Mouse (Mus musculus) MEL (cell line): ENCODE measurements around the gene Sipa1l1. TPM values are rescaled to one million over a fixed set of nuclear protein-coding genes. Genes with fewer than 3 reads are reported as not detected.

ENCODE experiments used
- DNase-seq: peaks from one replicate; pipeline ENCODE4 v3.0.0; 2011; ENCODE audit warnings: low read depth, low spot score
- H3K27ac ChIP-seq: 2 replicates; pipeline ENCODE4 v1.5.1; 2012; ENCODE audit warnings: low read depth, mild to moderate bottlenecking, control low read depth, low read length, moderate library complexity; ENCODE audit not compliant: control insufficient read depth
- H3K27me3 ChIP-seq, 2 experiments: fragments of 150-350 bp in 1 of 2; sonication (generic) in 1 of 2; 2 replicates each; pipeline ENCODE4 v1.6.1; 2012; ENCODE audit warnings: low read length in 2 of 2, mild to moderate bottlenecking in 2 of 2, improper control_type of control experiment in 1 of 2, moderate library complexity in 1 of 2; ENCODE audit not compliant: insufficient read depth in 2 of 2, control insufficient read depth in 1 of 2
- H3K36me3 ChIP-seq, 2 experiments: 2 replicates each; pipeline ENCODE4 v1.6.1; 2012 to 2014; ENCODE audit warnings: low read length in 2 of 2, improper control_type of control experiment in 1 of 2, inconsistent platforms in 1 of 2, mild to moderate bottlenecking in 1 of 2; ENCODE audit not compliant: insufficient read depth in 2 of 2, control insufficient read depth in 1 of 2
- H3K4me1 ChIP-seq, 2 experiments: fragments of 150-350 bp in 1 of 2; sonication (generic) in 1 of 2; 2 replicates each; pipeline ENCODE4 v1.6.1; 2012; ENCODE audit warnings: low read length in 2 of 2, improper control_type of control experiment in 1 of 2, mild to moderate bottlenecking in 1 of 2; ENCODE audit not compliant: insufficient read depth in 2 of 2, control insufficient read depth in 1 of 2
- H3K4me3 ChIP-seq, 2 experiments: fragments of 150-350 bp in 1 of 2; sonication (generic) in 1 of 2; 2 replicates each; pipeline ENCODE4 v1.5.1; 2012; ENCODE audit warnings: low read depth in 2 of 2, low read length in 2 of 2, mild to moderate bottlenecking in 2 of 2, moderate library complexity in 2 of 2, control low read depth in 1 of 2, improper control_type of control experiment in 1 of 2; ENCODE audit not compliant: control insufficient read depth in 1 of 2, insufficient read depth in 1 of 2
- H3K79me2 ChIP-seq: 2 replicates; pipeline ENCODE4 v1.6.1; 2012; ENCODE audit warnings: mild to moderate bottlenecking, low read length, moderate library complexity; ENCODE audit not compliant: control insufficient read depth, poor library complexity, insufficient read depth
- H3K9ac ChIP-seq: 2 replicates; pipeline ENCODE4 v1.6.1; 2012; ENCODE audit warnings: low read depth, mild to moderate bottlenecking, control low read depth, low read length, moderate library complexity; ENCODE audit not compliant: control insufficient read depth, poor library complexity, severe bottlenecking
- H3K9me3 ChIP-seq: fragments of 150-350 bp; sonication (generic); replicated peaks from 2 replicates; pipeline ENCODE4 v1.6.1; 2012; ENCODE audit warnings: mild to moderate bottlenecking, low read length, improper control_type of control experiment, moderate library complexity; ENCODE audit not compliant: insufficient read depth
- CHD1 ChIP-seq: IDR thresholded peaks from 2 replicates; pipeline ENCODE4 v1.6.1; 2012; ENCODE audit warnings: low read depth, mild to moderate bottlenecking, inconsistent platforms, low read length, improper control_type of control experiment
- CHD2 ChIP-seq: IDR thresholded peaks from 2 replicates; pipeline ENCODE4 v1.6.1; 2011; ENCODE audit warnings: low read length, improper control_type of control experiment
- CTCF ChIP-seq, 3 experiments: IDR thresholded peaks in 2 of 3; conservative IDR thresholded peaks in 1 of 3; 2 replicates each; pipeline ENCODE4 v1.5.1; 2011 to 2012; ENCODE audit warnings: low read length in 3 of 3, low read depth in 2 of 3, mild to moderate bottlenecking in 2 of 3, improper control_type of control experiment in 1 of 3, inconsistent platforms in 1 of 3, mixed read lengths in 1 of 3, moderate library complexity in 1 of 3; ENCODE audit not compliant: control insufficient read depth in 1 of 3, insufficient read depth in 1 of 3, poor library complexity in 1 of 3, severe bottlenecking in 1 of 3
- ELF1 ChIP-seq: IDR thresholded peaks from 2 replicates; pipeline ENCODE4 v1.6.1; 2014; ENCODE audit warnings: low read depth, mild to moderate bottlenecking, inconsistent platforms, low read length, improper control_type of control experiment, moderate library complexity
- GATA1 ChIP-seq: IDR thresholded peaks from 2 replicates; pipeline ENCODE4 v1.6.1; 2011; ENCODE audit warnings: low read depth, low read length, improper control_type of control experiment
- HCFC1 ChIP-seq: IDR thresholded peaks from 2 replicates; pipeline ENCODE4 v1.6.1; 2012; ENCODE audit warnings: low read depth, mild to moderate bottlenecking, inconsistent platforms, low read length, improper control_type of control experiment, moderate library complexity
- KAT2A ChIP-seq: conservative IDR thresholded peaks from 2 replicates; pipeline ENCODE4 v1.6.1; 2012; ENCODE audit warnings: low read depth, low read length, improper control_type of control experiment, inconsistent platforms
- MAFK ChIP-seq: IDR thresholded peaks from 2 replicates; pipeline ENCODE4 v1.6.1; 2011; ENCODE audit warnings: low read depth, mild to moderate bottlenecking, low read length, improper control_type of control experiment, borderline replicate concordance
- NRF1 ChIP-seq: IDR thresholded peaks from 2 replicates; pipeline ENCODE4 v1.6.1; 2014; ENCODE audit warnings: low read depth, mild to moderate bottlenecking, inconsistent platforms, low read length, improper control_type of control experiment, moderate library complexity; ENCODE audit not compliant: poor library complexity, insufficient read depth, severe bottlenecking
- POLR2AphosphoS2 ChIP-seq: IDR thresholded peaks from 2 replicates; pipeline ENCODE4 v1.6.1; 2011; ENCODE audit warnings: low read length, improper control_type of control experiment
- TBP ChIP-seq: IDR thresholded peaks from 2 replicates; pipeline ENCODE4 v1.8.0; 2011; ENCODE audit warnings: low read depth, low read length, improper control_type of control experiment
- TCF12 ChIP-seq: IDR thresholded peaks from 2 replicates; pipeline ENCODE4 v1.6.1; 2014; ENCODE audit warnings: low read depth, mild to moderate bottlenecking, inconsistent platforms, low read length, improper control_type of control experiment, moderate library complexity
- UBTF ChIP-seq: IDR thresholded peaks from 2 replicates; pipeline ENCODE4 v1.6.1; 2012; ENCODE audit warnings: low read depth, mild to moderate bottlenecking, inconsistent platforms, low read length, improper control_type of control experiment, moderate library complexity, borderline replicate concordance; ENCODE audit not compliant: insufficient read depth
- USF1 ChIP-seq: IDR thresholded peaks from 2 replicates; pipeline ENCODE4 v1.6.1; 2014; ENCODE audit warnings: low read depth, mild to moderate bottlenecking, inconsistent platforms, low read length, improper control_type of control experiment, moderate library complexity
- USF2 ChIP-seq, 2 experiments: IDR thresholded peaks; 2 replicates each; pipeline ENCODE4 v1.6.1; 2011 to 2012; ENCODE audit warnings: improper control_type of control experiment in 2 of 2, low read length in 2 of 2, borderline replicate concordance in 1 of 2, inconsistent platforms in 1 of 2, low read depth in 1 of 2, mild to moderate bottlenecking in 1 of 2; ENCODE audit not compliant: insufficient read depth in 1 of 2
- ZKSCAN1 ChIP-seq: IDR thresholded peaks from 2 replicates; pipeline ENCODE4 v1.6.1; 2012; ENCODE audit warnings: low read depth, mild to moderate bottlenecking, inconsistent platforms, low read length, improper control_type of control experiment, moderate library complexity
- polyA plus RNA-seq, 2 experiments: library from polyadenylated mRNA; stranded (reverse) in 1 of 2; unstranded in 1 of 2; fragments of >175 nt in 1 of 2; fragments of >200 nt in 1 of 2; gene quantifications; 2 replicates each; pipeline versions ENCODE4 v1.2.1 to v1.2.4; 2012; ENCODE audit warnings: low replicate concordance in 2 of 2, low read depth in 1 of 2; ENCODE audit not compliant: insufficient read length in 2 of 2, insufficient read depth in 1 of 2, missing spikeins in 1 of 2
- total RNA-seq: library from RNA; depleted of rRNA; stranded (reverse); fragments of 300-350 nt; gene quantifications from 2 replicates; pipeline ENCODE4 v1.2.3, GENCODE M21; 2012

Gene Sipa1l1
- total and polyA plus RNA-seq, 3 experiments = 18.1 to 42.7 (median 19.3) TPM

- Histone ChIP-seq H3K79me2 (no peaks in the 10 kb centered on the region), H3K4me3 (no peak overlapping the region), H3K9me3 (no peaks in the 10 kb centered on the region), H3K27me3 (no peaks in the 10 kb centered on the region), H3K4me1 (no peaks in the 10 kb centered on the region), H3K9ac (no peak overlapping the region), H3K27ac (no peak overlapping the region), H3K36me3 (no peaks in the 10 kb centered on the region; a peak in 2 of 4 replicates)
- no peak for TF ChIP-seq USF1
- no peak for TF ChIP-seq CHD1
- DNase-seq = no peak
Measured at GRCm38 (mm10) chr12:82334550-82334949, 165.4 kb downstream of the Sipa1l1 start.

GRCm38 (mm10) chr12:82335095-82335494, 166.0 kb downstream of the Sipa1l1 start:
- TF ChIP-seq UBTF (no peak), TBP (no peak), MAFK (no peak), NRF1 (no peak), HCFC1 (no peak), CTCF (IDR thresholded peaks at IDR 0.05 in 2 of 3, conservative IDR thresholded peaks at IDR 0.05 in 1 of 3; ENCODE audit: control insufficient read depth in 1 of 3, insufficient read depth in 1 of 3, low read depth in 2 of 3, low read length in 3 of 3, poor library complexity in 1 of 3, severe bottlenecking in 1 of 3) (no peak), KAT2A (no peak), POLR2AphosphoS2 (no peak), GATA1 (no peak), ELF1 (no peak), USF2 (IDR thresholded peaks at IDR 0.05; ENCODE audit: borderline replicate concordance in 1 of 2, insufficient read depth in 1 of 2, low read depth in 1 of 2, low read length in 2 of 2) (no peak), CHD2 (no peak), ZKSCAN1 (no peak)
- no peaks in the 10 kb centered on the region; a peak in 2 of 4 replicates for H3K36me3 ChIP-seq
- H3K9me3 ChIP-seq = no peaks in the 10 kb centered on the region
- no peak overlapping the region for H3K4me3 ChIP-seq
- no peaks in the 10 kb centered on the region for H3K4me1 ChIP-seq
- no peaks in the 10 kb centered on the region for H3K27me3 ChIP-seq
- H3K9ac ChIP-seq = no peak overlapping the region
- no peak for DNase-seq
- no peak overlapping the region for H3K27ac ChIP-seq
- H3K79me2 ChIP-seq = no peaks in the 10 kb centered on the region

GRCm38 (mm10) chr12:82338550-82338949, 169.4 kb downstream of the Sipa1l1 start:
- Histone ChIP-seq H3K27ac (no peak overlapping the region), H3K4me3 (no peak overlapping the region), H3K27me3 (no peaks in the 10 kb centered on the region), H3K4me1 (no peaks in the 10 kb centered on the region), H3K9ac (no peak overlapping the region), H3K79me2 (no peaks in the 10 kb centered on the region), H3K9me3 (no peaks in the 10 kb centered on the region), H3K36me3 (peaks cover 0 to 2% of the 10 kb centered on the region in 2 experiments; a peak in 2 of 4 replicates)
- TF ChIP-seq TCF12 = no peak
- no peak for TF ChIP-seq TBP
- DNase-seq = no peak
